ENCODE assay signal across 16 mouse cellular contexts in the genomic region with DNA sequence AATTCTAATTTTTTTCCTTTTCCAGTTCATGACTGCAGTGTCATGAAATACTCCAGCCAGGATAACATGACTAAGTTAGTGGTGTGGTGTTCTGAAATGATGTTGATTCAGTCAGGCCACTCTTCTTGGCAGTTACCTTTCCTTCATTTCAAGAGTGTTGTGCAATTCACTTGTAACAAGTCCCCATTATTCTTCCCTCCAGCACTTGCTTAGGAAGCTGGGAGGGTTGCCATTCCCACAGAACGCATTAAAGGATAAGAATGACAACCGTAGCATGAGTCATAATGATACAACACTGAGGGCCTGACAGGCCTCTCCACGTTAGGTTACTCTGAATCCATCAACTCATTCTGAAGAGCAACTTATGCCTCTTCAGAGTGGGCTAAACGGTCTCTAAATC. TPM values are rescaled to one million over a fixed set of nuclear protein-coding genes. Genes with fewer than 3 reads are reported as not detected.
DNase-seq lines count a peak whose midpoint lies in the region; ATAC-seq lines count a peak whose summit lies in the region.
"Had no signal": no experiment of that assay in that cellular context is flagged by ENCODE, and none has a peak within 500 bp of the region (broad histone marks: within the 10 kb centered on the region; RNA-seq: fewer than 3 reads in every experiment).

No protein-coding gene starts in this region.

- no peak for ATAC-seq in kidney, embryonic 16.5 days (ENCODE audit: low FRiP score, low TSS enrichment)
- ATAC-seq: forebrain, embryonic 15.5 days; liver, postnatal 0 days had no signal

- no peak overlapping the region for H3K4me3 ChIP-seq in kidney, embryonic 16.5 days (ENCODE audit: low read length)
- H3K4me3 ChIP-seq: forebrain, embryonic 15.5 days; heart, embryonic 13.5 days; hindbrain, embryonic 15.5 days; limb, embryonic 13.5 days; midbrain, embryonic 10.5 days had no signal

- H3K9ac ChIP-seq in kidney, embryonic 16.5 days (replicated peaks; ENCODE audit: low read length) = no peak overlapping the region
- H3K9ac ChIP-seq: forebrain, embryonic 15.5 days; heart, embryonic 13.5 days; hindbrain, embryonic 15.5 days; limb, embryonic 13.5 days; liver, postnatal 0 days had no signal

- no peaks in the 10 kb centered on the region for H3K36me3 ChIP-seq in kidney, embryonic 16.5 days (ENCODE audit: insufficient read depth, low read length)
- H3K36me3 ChIP-seq: forebrain, embryonic 15.5 days; heart, embryonic 13.5 days; hindbrain, embryonic 15.5 days; limb, embryonic 13.5 days; midbrain, embryonic 10.5 days had no signal

- peak; percentile 39 to 69 for DNase-seq in heart, adult 18-20 months
- no peak for DNase-seq in heart, postnatal 14 days
- peak; percentile 75 for DNase-seq in lung, postnatal 25 days (ENCODE audit: low spot score)
- no peak for DNase-seq in lung, postnatal 10 days
- peak; percentile 70 for DNase-seq in adipocyte (ENCODE audit: low spot score)
- no peak for DNase-seq in spleen, postnatal 36 days (ENCODE audit: low spot score in 2 of 2)
- DNase-seq: cerebellum, adult 2 months; kidney, adult 18-20 months; liver, postnatal 0 days; right cerebral cortex, postnatal 25 days had no signal

- no peak overlapping the region for H3K27ac ChIP-seq in kidney, embryonic 16.5 days (ENCODE audit: low read length)
- H3K27ac ChIP-seq: forebrain, embryonic 15.5 days; heart, embryonic 13.5 days; hindbrain, embryonic 15.5 days; limb, embryonic 13.5 days; midbrain, embryonic 10.5 days had no signal

- 67% methylated on average over 4 of the region's 4 CpGs for WGBS in kidney, embryonic 16.5 days

- no peak overlapping the region for H3K4me2 ChIP-seq in kidney, embryonic 16.5 days (replicated peaks; ENCODE audit: low read depth, low read length)
- H3K4me2 ChIP-seq: forebrain, embryonic 15.5 days; heart, embryonic 13.5 days; hindbrain, embryonic 15.5 days; limb, embryonic 13.5 days had no signal

- H3K9me3 ChIP-seq in kidney, embryonic 16.5 days (ENCODE audit: low read length) = no peaks in the 10 kb centered on the region
- H3K9me3 ChIP-seq: forebrain, embryonic 15.5 days; heart, embryonic 13.5 days; hindbrain, embryonic 15.5 days; limb, embryonic 13.5 days; midbrain, embryonic 10.5 days had no signal

- intact Hi-C loops in heart, postnatal 14 days (cut with DNase I) = loop anchor here (10.0 kb wide), 1 partner anchor 392 kb away; no protein-coding TSS in a partner anchor

- H3K4me1 ChIP-seq in kidney, embryonic 16.5 days (ENCODE audit: insufficient read depth, low read length) = no peaks in the 10 kb centered on the region
- H3K4me1 ChIP-seq: limb, embryonic 13.5 days had no signal

- H3K27me3 ChIP-seq in kidney, embryonic 16.5 days (ENCODE audit: insufficient read depth, low read length) = peaks cover 6% of the 10 kb centered on the region; the same call in 1 of the 2 replicates
- H3K27me3 ChIP-seq: forebrain, embryonic 15.5 days; heart, embryonic 13.5 days had no signal

RNA-seq across cellular contexts. Expression of a gene that starts 5.3 kb away (rescaled TPM):
- 10 to 100 TPM; 70.8 to 70.9 TPM for total RNA-seq in heart, adult 18-20 months (2021)
- 10 to 100 TPM; 61.2 to 67.8 TPM for total RNA-seq in heart, postnatal 14 days (2021)
- 129 and 139 TPM in 2 replicates for polyA plus RNA-seq in kidney, embryonic 16.5 days (2015; fragmentation: Nextera tagmentation; extraction: Ambion mirVana)

RNA-seq across cellular contexts. Expression of a gene that starts 5.9 kb away (rescaled TPM):
- total RNA-seq in heart, adult 18-20 months (2021) = 1 to 10 TPM; 4.2 to 4.4 TPM
- 1 to 10 TPM; 7.3 to 7.6 TPM for total RNA-seq in heart, postnatal 14 days (2021)
- 37.0 and 42.6 TPM in 2 replicates for polyA plus RNA-seq in kidney, embryonic 16.5 days (2015; fragmentation: Nextera tagmentation; extraction: Ambion mirVana)

Comparison
In these comparisons a context has a peak if more than half of its experiments do, and no peak if none do; other contexts are left out.
1. DNase-seq: peak in heart, adult 18-20 months (2 of 2), lung, postnatal 25 days (single experiment) and adipocyte (single experiment); none in heart, postnatal 14 days (0 of 2), lung, postnatal 10 days (single experiment) and spleen, postnatal 36 days (0 of 2).